Mouse (Mus musculus): Measurements from ENCODE around the gene Mettl5. TPM values are rescaled to one million over a fixed set of nuclear protein-coding genes. Genes with fewer than 3 reads are reported as not detected.
"Not testable (repeated sequence)": the region's sequence is repeated elsewhere in the genome, so short reads cannot be mapped to it uniquely, and the experiment has no call there.

Mettl5 gene
- polyA plus RNA-seq (2014; fragmentation: Nextera tagmentation; extraction: Ambion mirVana) = 32.9 and 36.2 TPM in 2 replicates

GRCm38 (mm10) chr2:69885451-69886305 lies at the start of gene Mettl5:
TSS of gene Mettl5 (minus strand) at chr2:69885615.
- no peaks in the 10 kb centered on the region for H3K36me3 ChIP-seq (ENCODE audit: control insufficient read depth, insufficient read depth, low read length)
- H3K27me3 ChIP-seq (ENCODE audit: control insufficient read depth, insufficient read depth, low read length) = no peaks in the 10 kb centered on the region
- H3K4me1 ChIP-seq (ENCODE audit: control insufficient read depth, insufficient read depth, low read length) = no peaks in the 10 kb centered on the region
- ATAC-seq (ENCODE audit: insufficient read depth, low FRiP score, low TSS enrichment) (peak; percentile 92), DNase-seq (ENCODE audit: low spot score) (peak; percentile 90)
- H3K4me3 ChIP-seq (ENCODE audit: low read depth, low read length) = peak within 1 kb of the TSS; percentile 52
- H3K4me2 ChIP-seq (ENCODE audit: low read depth) = peak within 1 kb of the TSS; percentile 62
- H3K9ac ChIP-seq (ENCODE audit: low read length) = peak within 1 kb of the TSS; percentile 66
- 2% methylated on average over 45 of the region's 45 CpGs for WGBS
- no peaks in the 10 kb centered on the region for H3K9me3 ChIP-seq (ENCODE audit: control insufficient read depth, low read length)
- no peak within 1 kb of the TSS for H3K27ac ChIP-seq (ENCODE audit: low read depth, low read length)

- Histone ChIP-seq H3K27me3 (ENCODE audit: control insufficient read depth, insufficient read depth, low read length) (no peaks in the 10 kb centered on the region), H3K9me3 (ENCODE audit: control insufficient read depth, low read length) (no peaks in the 10 kb centered on the region), H3K9ac (ENCODE audit: low read length) (no peak overlapping the region), H3K27ac (ENCODE audit: low read depth, low read length) (no peak overlapping the region), H3K36me3 (ENCODE audit: control insufficient read depth, insufficient read depth, low read length) (no peaks in the 10 kb centered on the region; the same call in 1 of the 2 replicates), H3K4me3 (ENCODE audit: low read depth, low read length) (no peak overlapping the region), H3K4me1 (ENCODE audit: control insufficient read depth, insufficient read depth, low read length) (no peaks in the 10 kb centered on the region), H3K4me2 (ENCODE audit: low read depth) (no peak overlapping the region)
- ATAC-seq (ENCODE audit: insufficient read depth, low FRiP score, low TSS enrichment) (no peak), DNase-seq (ENCODE audit: low spot score) (no peak)
- WGBS = 88% methylated on average over 3 of the region's 3 CpGs
Measured at GRCm38 (mm10) chr2:69924943-69925342, 39.5 kb upstream of the Mettl5 start.

- H3K27ac ChIP-seq (ENCODE audit: low read depth, low read length) = no peak overlapping the region
- ATAC-seq (ENCODE audit: insufficient read depth, low FRiP score, low TSS enrichment) (no peak), DNase-seq (ENCODE audit: low spot score) (no peak)
- WGBS = 96% methylated on average over 3 of the region's 3 CpGs
- H3K4me3 ChIP-seq (ENCODE audit: low read depth, low read length) = no peak overlapping the region
- H3K9ac ChIP-seq (ENCODE audit: low read length) = no peak overlapping the region
- no peaks in the 10 kb centered on the region for H3K4me1 ChIP-seq (ENCODE audit: control insufficient read depth, insufficient read depth, low read length)
- H3K27me3 ChIP-seq (ENCODE audit: control insufficient read depth, insufficient read depth, low read length) = no peaks in the 10 kb centered on the region
- no peaks in the 10 kb centered on the region for H3K36me3 ChIP-seq (ENCODE audit: control insufficient read depth, insufficient read depth, low read length)
- no peaks in the 10 kb centered on the region for H3K9me3 ChIP-seq (ENCODE audit: control insufficient read depth, low read length)
- H3K4me2 ChIP-seq (ENCODE audit: low read depth) = no peak overlapping the region
Measured at GRCm38 (mm10) chr2:69917301-69917700, 31.9 kb upstream of the Mettl5 start.

GRCm38 (mm10) chr2:69912801-69913200 lies 27.4 kb upstream of the Mettl5 start:
- Histone ChIP-seq H3K27me3 (ENCODE audit: control insufficient read depth, insufficient read depth, low read length) (no peaks in the 10 kb centered on the region), H3K4me2 (ENCODE audit: low read depth) (no peak overlapping the region), H3K9me3 (ENCODE audit: control insufficient read depth, low read length) (no peaks in the 10 kb centered on the region), H3K4me3 (ENCODE audit: low read depth, low read length) (no peak overlapping the region), H3K4me1 (ENCODE audit: control insufficient read depth, insufficient read depth, low read length) (no peaks in the 10 kb centered on the region), H3K9ac (ENCODE audit: low read length) (no peak overlapping the region), H3K36me3 (ENCODE audit: control insufficient read depth, insufficient read depth, low read length) (no peaks in the 10 kb centered on the region), H3K27ac (ENCODE audit: low read depth, low read length) (no peak overlapping the region)
- 44% methylated on average over 2 of the region's 2 CpGs for WGBS
- no peak for ATAC-seq (ENCODE audit: insufficient read depth, low FRiP score, low TSS enrichment)
- no peak for DNase-seq (ENCODE audit: low spot score)

- not testable (repeated sequence) for H3K9ac ChIP-seq (ENCODE audit: low read length); ATAC-seq (ENCODE audit: insufficient read depth, low FRiP score, low TSS enrichment)
- WGBS = 81% methylated on average over 4 of the region's 4 CpGs
Measured at GRCm38 (mm10) chr2:69907394-69907793, 22.0 kb upstream of the Mettl5 start.

DNA sequence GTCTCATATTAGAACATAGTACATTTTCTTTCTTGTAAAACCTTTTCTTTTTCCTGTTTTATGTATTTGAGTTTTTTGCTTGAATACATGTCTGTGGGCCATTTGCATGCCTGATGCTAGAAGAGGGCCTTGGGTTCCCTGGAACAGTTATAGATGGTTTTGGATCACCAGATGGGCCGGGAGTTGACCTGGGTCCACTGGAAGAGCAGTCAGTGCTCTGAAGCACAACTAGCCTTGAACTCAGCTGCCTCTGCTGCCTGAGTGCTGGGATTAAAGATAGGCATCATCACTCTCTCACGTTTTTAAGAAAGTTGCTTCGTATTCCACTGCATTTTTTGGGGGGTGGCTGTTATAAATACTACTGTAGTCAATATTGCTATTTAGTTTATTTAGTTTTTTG lies 18.1 kb upstream of the Mettl5 start:
- DNase-seq (ENCODE audit: low spot score) = no peak
- no peaks in the 10 kb centered on the region for H3K36me3 ChIP-seq (ENCODE audit: control insufficient read depth, insufficient read depth, low read length)
- H3K9ac ChIP-seq (ENCODE audit: low read length) = no peak overlapping the region
- no peak overlapping the region for H3K27ac ChIP-seq (ENCODE audit: low read depth, low read length)
- no peak for ATAC-seq (ENCODE audit: insufficient read depth, low FRiP score, low TSS enrichment)
- H3K4me3 ChIP-seq (ENCODE audit: low read depth, low read length) = no peak overlapping the region
- no peak overlapping the region for H3K4me2 ChIP-seq (ENCODE audit: low read depth)
- peaks cover 1% of the 10 kb centered on the region; the same call in 1 of the 2 replicates for H3K4me1 ChIP-seq (ENCODE audit: control insufficient read depth, insufficient read depth, low read length)
- H3K9me3 ChIP-seq (ENCODE audit: control insufficient read depth, low read length) = no peaks in the 10 kb centered on the region
- H3K27me3 ChIP-seq (ENCODE audit: control insufficient read depth, insufficient read depth, low read length) = no peaks in the 10 kb centered on the region
- WGBS = 92% methylated on average over 3 of the region's 3 CpGs

More at GRCm38 (mm10) chr2:69907394-69907793, 22.0 kb upstream of the Mettl5 start:
- H3K9me3 ChIP-seq (ENCODE audit: control insufficient read depth, low read length); H3K4me3 ChIP-seq (ENCODE audit: low read depth, low read length); H3K36me3 ChIP-seq (ENCODE audit: control insufficient read depth, insufficient read depth, low read length); H3K4me2 ChIP-seq (ENCODE audit: low read depth); H3K27me3 ChIP-seq (ENCODE audit: control insufficient read depth, insufficient read depth, low read length); H3K27ac ChIP-seq (ENCODE audit: low read depth, low read length); DNase-seq (ENCODE audit: low spot score); H3K4me1 ChIP-seq (ENCODE audit: control insufficient read depth, insufficient read depth, low read length): not testable (repeated sequence)

DNA sequence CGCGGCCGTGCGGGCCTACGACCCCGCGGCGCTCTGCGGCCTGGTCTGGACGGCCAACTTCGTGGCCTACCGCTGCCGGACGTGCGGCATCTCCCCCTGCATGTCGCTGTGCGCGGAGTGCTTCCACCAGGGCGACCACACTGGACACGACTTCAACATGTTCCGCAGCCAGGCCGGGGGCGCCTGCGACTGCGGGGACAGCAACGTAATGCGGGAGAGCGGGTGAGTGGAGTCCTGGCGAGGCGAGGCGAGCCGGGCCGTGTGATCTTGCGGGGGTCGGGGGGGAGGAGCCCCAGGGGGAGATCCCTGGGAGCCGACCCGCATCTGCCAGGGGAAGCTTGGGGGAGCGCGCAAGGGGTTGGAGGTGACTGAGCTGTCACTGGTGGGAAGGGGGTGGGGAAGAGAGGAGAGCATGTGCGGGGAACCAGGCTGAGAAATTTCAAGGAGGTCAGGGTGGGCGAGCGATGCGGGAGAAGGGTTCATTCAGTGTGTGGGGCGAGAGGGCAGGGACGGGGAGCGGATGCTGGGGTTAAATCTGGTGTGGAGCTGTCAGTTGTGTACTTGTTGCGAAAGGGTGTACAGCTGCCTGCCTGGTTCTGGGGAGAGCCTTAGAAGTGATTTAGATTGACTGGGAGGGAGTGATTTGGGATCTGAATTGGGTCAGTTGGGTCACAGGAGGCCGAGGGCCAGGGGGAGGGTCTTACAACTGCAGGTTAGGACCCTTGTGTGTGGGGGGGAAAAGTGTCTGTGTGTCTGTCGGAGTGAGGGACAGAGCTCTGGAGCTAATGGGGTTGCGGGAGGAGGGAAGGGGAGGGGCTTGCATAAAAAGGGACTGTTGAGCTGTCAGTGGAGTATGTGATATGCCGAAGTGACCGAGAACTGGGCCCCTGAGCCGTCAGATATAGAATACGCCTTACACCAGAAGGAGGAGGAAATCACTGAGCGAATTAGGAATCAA lies 12.5 kb upstream of the Mettl5 start:
- Histone ChIP-seq H3K27ac (ENCODE audit: low read depth, low read length) (peak overlapping the region; percentile 92), H3K27me3 (ENCODE audit: control insufficient read depth, insufficient read depth, low read length) (no peaks in the 10 kb centered on the region), H3K4me2 (ENCODE audit: low read depth) (peak overlapping the region; percentile 97), H3K4me3 (ENCODE audit: low read depth, low read length) (peak overlapping the region; percentile 99), H3K9ac (ENCODE audit: low read length) (peak overlapping the region; percentile 98), H3K9me3 (ENCODE audit: control insufficient read depth, low read length) (no peaks in the 10 kb centered on the region), H3K4me1 (ENCODE audit: control insufficient read depth, insufficient read depth, low read length) (peaks cover 5% of the 10 kb centered on the region; the same call in 1 of the 2 replicates), H3K36me3 (ENCODE audit: control insufficient read depth, insufficient read depth, low read length) (no peaks in the 10 kb centered on the region)
- DNase-seq (ENCODE audit: low spot score) (peak; percentile 60), ATAC-seq (ENCODE audit: insufficient read depth, low FRiP score, low TSS enrichment) (peak; percentile 73)
- 2% methylated on average over 55 of the region's 55 CpGs for WGBS

DNA sequence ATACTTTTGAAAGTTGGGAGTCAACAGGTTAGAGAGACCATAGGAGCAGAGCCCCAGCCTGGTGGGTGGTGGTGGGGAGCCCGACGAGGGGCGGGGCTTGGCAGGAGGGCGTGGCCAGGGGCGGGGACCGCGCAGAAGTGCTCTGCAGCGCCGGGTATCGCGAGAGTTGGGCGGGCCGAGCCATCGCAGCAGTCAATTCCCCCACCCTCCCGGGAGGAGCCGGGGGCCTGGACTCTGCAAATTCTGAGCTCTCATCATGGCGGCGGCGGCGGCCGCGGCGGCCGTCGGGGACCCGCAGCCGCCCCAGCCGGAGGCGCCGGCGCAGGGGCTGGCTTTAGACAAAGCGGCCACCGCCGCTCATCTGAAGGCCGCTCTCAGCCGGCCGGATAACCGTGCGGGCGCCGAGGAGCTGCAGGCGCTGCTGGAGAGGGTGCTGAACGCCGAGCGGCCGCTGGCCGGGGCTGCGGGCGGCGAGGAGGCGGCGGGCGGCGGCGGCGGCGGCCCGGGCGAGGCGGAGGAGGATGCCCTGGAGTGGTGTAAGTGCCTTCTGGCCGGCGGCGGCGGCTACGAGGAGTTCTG lies 11.7 kb upstream of the Mettl5 start, which contains the start of gene Ubr3:
Gene Ubr3, plus strand, starts transcription at position 208 of the 579 bp plus-strand sequence.
- peak within 1 kb of the TSS; percentile 99 for H3K4me3 ChIP-seq (ENCODE audit: low read depth, low read length)
- no peaks in the 10 kb centered on the region for H3K36me3 ChIP-seq (ENCODE audit: control insufficient read depth, insufficient read depth, low read length)
- peak; percentile 97 for ATAC-seq (ENCODE audit: insufficient read depth, low FRiP score, low TSS enrichment)
- peak; percentile 98 for DNase-seq (ENCODE audit: low spot score)
- H3K27me3 ChIP-seq (ENCODE audit: control insufficient read depth, insufficient read depth, low read length) = no peaks in the 10 kb centered on the region
- H3K9me3 ChIP-seq (ENCODE audit: control insufficient read depth, low read length) = no peaks in the 10 kb centered on the region
- H3K9ac ChIP-seq (ENCODE audit: low read length) = peak within 1 kb of the TSS; percentile 98
- WGBS = under 1% methylated on average over 54 of the region's 65 CpGs
- peaks cover 5% of the 10 kb centered on the region; the same call in 1 of the 2 replicates for H3K4me1 ChIP-seq (ENCODE audit: control insufficient read depth, insufficient read depth, low read length)
- peak within 1 kb of the TSS; percentile 92 for H3K27ac ChIP-seq (ENCODE audit: low read depth, low read length)
- H3K4me2 ChIP-seq (ENCODE audit: low read depth) = peak within 1 kb of the TSS; percentile 97

Measured in neural tube, embryonic 11.5 days (tissue).